Mouse (Mus musculus) brain, embryonic 18.5 days (tissue): ENCODE measurements around the gene Msantd3.

ENCODE experiments used
- DNase-seq: peaks from one replicate; pipeline ENCODE4 v3.0.0-alpha.2; 2012; ENCODE audit warnings: low read depth, low spot score

Gene Msantd3

DNA sequence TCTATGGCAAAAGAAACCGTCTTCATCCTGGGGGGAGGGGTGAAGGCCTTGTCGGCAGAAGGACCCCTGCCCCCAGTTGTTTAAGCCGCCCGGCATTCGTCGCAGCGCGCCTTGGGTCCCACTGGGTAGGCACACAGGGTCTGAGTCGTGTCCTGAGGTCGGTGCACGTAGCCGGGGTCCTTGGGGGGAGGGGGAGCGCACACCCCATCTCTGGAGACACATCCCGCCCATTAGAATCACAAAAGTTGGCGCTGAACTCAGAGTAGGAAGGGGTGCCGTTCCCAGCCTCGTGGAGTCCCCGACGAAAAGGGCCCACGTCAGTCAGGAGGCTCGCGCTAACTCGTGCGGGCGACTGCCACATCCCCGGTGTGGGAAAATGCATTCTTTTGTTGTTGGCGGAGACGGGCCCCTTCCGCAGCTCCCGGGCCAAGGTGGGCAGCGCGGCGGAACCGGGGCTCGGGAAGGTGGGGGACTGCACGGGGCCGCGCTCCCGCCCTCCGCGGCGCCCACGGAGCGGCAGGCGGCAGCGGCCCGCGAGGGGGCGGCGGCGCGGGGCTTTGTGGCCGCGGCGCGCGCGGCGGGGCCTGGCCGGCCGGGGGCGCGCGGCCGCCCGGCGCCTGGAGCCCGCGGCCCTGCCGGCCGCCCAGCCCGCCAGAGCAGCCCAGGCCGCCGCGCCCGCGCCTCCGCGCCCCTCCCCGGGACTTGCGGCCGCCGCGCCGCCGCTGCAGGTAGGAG, at the start of gene Msantd3:
Gene Msantd3, plus strand, starts transcription at position 95 of the 735 bp plus-strand sequence.
- DNase-seq: no peak

DNA sequence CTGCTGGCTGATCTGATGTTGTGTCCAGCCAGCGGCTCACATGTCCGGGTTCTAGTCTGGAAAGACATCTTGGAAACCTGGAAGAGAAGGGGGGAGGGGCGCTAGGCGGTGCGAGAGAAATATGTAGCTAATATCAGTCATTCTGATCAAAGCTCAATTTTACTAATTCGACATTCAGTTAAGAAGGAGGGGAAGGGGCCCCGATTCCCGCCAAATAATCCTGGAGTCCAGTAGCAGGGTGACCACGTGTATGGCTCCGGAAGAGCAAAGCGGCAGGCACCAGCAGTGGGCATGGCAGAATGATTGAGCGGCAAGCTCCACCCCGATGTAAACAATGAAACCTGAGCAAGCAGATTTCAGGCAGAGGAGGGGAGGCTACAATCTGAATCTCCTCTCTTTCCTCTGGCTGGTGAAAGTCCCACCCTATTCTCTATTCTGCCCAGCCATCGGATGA, 48.4 kb upstream of the Msantd3 start:
- DNase-seq: no peak

DNA sequence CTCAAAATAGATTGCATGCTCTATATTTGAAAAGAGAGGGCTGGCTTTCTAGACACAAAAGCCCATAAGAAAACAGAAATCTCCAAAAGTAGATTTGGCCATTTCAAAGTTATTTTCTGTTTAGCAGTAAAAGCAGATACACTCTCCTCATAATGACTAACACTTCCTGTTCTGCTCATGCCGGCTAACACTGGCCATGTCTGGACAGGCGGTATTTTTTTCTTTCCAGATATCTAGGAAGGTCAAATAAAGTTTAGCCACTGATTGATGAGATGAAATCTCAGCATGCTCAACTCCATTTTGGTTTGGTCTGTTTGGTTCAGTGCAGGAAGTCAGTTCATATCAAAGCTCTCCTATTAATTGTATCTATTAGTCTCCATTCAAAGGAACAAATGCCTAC, 47.2 kb upstream of the Msantd3 start:
- no peak for DNase-seq

DNA sequence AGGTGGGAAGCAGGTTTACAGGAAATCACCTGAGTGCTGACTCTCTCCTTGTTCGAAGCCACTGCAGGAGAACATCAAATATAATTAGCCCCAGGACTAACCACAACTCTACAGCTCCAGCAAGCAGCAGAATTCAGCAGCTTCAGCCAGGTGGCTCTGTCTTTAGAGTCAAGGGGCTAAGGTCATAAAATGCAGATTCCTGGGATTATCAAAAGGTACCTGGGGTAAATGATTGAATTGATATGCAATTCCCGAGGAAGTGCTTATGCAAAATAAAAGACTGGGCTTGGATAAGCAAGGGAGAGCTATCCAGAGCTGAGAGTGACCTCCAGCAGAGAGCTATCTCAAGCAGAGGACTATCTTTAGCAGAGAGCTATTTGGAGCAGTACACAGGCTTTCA, 28.9 kb upstream of the Msantd3 start:
- no peak for DNase-seq

DNA sequence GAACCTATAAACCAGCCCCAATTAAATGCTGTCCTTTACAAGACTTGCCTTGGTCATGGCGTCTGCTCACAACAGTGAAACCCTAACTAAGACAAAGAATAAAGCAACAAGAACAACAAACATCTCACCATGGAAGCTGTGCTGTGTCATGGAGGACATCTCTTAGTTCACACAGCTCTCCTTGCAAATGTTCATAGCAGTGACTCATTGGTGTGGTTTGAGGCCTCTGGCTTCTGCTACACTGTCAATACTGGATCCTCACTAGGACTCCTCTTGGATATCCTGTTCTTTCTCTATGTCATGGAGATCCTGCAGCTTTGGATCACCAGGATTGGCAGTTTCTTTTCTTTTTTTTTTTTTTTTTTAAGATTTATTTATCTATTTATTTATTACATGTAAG, 10.2 kb upstream of the Msantd3 start:
- DNase-seq: no peak

- DNase-seq: no peak
These were observed 7.7 kb upstream of the Msantd3 start for GRCm38 (mm10) chr4:48531804-48532601.

- DNase-seq: no peak
These were observed 3.5 kb upstream of the Msantd3 start for GRCm38 (mm10) chr4:48536275-48536674.

- no peak for DNase-seq
These were observed 2.7 kb upstream of the Msantd3 start for GRCm38 (mm10) chr4:48537024-48537423.

GRCm38 (mm10) chr4:48538581-48538980, 1.2 kb upstream of the Msantd3 start:
- DNase-seq: no peak

DNA sequence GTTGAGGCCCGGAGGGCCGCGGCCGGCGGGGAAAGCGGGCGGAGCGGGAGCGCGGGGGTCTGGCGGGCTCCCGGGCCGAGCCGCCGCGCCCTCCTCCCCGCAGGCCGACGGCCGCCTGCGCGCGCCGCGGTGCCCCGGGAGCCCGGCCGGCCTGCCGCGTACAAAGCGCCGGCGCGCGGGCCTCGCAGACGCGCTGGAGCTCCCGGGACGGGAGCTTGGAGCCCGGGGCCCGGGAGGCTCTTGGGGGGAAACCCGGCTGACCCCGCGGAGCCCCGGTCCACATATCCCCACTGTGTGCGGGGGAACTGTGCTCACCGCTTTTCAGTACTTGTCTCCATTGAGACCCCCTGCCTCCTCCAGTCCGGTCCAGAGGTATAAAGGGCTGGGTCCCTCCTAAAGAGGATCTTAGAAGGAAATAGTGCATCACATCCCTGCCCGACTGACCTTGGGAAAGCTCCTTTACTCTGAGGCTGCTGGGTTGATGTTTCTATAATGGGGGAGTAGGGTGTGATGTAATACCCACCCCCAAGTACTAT, 909 bp downstream of the Msantd3 start:
- DNase-seq: no peak

- DNase-seq: no peak
These were observed 2.0 kb downstream of the Msantd3 start for GRCm38 (mm10) chr4:48541526-48542250.

DNA sequence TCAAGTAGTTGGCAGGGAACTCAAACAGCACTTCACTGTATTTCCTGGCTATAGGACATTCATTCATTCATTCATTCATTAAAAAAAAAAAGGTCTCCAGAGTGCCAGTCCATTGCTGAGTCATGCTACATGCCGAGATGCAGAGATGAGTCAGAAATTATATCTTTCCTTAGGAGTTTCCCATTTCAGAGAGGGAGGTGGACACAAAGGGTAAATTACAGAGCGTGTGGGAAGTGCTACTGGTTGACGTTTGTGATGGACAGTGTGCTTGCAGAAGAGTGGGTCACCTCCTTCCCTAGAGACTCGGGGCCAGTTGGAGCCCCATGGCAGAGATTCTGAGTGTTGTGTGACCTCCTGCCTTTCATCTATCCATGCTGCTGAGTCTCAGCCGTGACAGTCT, 2.6 kb downstream of the Msantd3 start:
- DNase-seq: no peak

DNA sequence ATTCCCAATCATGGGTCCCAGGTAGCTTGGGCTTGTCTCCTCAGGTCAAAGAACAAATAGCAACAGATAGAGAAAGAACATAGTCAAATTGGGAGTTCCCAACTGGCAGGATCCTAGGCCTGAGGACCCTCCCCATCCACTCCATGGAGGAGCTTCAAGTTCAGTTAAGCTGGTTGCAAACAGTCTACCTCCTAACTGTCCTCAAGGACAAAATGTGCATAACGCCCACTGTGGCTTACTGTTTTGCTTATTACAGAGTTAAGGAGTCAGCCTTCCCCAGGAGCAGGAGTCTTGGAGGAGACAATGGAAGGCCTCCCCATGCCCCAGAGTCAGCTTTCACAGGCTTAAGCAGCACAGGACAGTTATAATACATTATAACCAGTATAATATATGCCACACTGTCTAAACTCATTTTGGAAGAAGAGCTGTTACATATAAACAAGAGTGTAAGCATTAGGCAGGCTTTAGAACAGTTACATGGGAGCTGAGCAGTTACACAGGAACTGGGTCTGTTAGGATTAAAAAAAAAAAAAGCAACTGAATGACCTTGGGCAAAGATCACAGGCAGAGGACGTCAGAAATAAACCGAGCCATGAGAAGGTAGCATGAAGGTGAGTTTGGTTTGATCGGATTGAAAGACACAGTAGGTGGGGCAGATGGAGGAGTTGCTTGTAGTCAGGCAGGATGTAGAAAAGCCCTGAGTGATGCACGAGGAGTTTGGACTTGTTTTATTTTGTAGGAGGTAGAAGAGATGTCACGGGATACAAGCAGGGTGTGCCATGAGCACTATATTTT, 3.5 kb downstream of the Msantd3 start:
- no peak for DNase-seq

DNA sequence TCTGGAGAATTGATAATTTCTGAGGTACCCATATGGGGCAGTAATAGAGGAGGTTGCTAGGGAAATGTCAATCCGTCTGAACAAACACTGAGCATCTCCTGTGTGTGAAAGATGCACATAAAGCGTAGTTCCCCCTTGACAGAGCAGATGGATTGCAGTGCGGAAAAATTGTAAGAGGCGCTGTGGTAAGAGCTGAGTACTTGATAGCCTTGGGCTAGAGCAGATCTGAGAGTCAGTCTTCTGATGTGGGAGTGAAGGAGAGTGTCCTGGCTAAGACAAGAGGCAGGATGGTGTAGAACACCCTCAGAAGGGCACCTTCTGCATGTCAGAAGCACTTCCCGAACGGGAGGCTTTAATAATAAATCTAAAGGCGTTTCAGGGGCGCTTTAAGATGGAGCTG, 4.4 kb downstream of the Msantd3 start:
- no peak for DNase-seq

DNA sequence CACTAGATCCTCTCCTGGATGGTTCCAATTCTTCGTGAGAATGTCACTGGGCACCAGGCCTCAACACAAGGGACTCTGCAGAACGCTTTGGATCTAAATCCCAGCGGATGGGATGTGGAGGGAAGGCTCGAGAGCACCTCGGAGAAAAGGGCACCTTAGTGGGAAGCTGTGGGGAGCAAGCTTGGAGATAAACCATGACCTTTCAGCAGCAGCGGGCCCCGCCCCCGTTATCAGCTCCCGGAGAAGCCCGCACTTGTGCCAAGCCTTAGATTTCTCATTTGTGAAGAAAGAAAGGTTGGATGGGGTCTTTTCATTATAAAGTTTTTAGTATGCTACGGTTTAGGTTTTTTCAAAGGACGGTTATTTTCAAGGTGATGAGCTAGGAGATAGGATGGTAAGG, 6.2 kb downstream of the Msantd3 start:
- no peak for DNase-seq

DNA sequence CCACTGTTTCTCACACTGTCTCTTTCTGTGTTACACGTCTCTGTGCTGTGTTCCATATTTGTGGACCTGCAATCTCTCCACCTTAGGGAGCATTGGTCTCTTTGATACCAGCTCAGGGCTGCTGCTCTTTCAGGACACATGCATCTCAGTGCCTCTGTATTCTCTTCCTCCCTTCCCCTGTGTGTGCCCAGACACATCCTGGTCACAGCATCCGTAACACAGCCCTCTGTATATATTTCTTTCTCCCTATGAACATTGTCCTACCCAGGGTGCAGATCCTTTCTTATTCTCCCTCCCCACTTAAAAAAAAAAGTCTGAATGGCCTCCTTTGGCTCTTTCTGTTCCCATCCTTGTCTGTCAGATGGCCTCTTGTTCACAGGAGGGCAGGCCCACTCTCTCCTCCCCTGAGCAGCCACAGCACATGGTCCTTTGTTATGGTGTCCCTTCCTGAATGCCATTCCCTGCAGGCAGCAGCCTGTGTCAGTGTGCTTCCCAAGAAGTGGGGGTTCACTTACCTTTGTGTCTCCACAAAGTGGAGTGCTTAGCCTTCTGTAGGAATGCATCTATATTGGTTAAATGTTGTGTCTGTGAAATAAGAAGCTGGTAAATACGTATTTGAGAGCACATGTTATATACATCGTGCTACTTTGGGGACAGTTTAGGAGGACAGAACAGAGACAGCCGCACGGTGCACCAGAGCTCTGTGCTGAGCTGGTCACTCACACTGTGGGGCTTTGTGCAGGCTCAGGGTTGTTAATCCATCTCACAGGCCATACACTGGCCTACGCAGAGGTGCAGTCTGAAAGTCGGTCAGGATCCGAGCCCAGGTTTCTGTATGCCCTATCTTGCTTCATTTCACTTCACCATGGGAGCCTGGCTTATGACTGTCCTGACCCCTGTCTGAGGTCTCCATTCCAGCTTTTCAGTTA, 7.1 kb downstream of the Msantd3 start:
- DNase-seq: no peak

DNA sequence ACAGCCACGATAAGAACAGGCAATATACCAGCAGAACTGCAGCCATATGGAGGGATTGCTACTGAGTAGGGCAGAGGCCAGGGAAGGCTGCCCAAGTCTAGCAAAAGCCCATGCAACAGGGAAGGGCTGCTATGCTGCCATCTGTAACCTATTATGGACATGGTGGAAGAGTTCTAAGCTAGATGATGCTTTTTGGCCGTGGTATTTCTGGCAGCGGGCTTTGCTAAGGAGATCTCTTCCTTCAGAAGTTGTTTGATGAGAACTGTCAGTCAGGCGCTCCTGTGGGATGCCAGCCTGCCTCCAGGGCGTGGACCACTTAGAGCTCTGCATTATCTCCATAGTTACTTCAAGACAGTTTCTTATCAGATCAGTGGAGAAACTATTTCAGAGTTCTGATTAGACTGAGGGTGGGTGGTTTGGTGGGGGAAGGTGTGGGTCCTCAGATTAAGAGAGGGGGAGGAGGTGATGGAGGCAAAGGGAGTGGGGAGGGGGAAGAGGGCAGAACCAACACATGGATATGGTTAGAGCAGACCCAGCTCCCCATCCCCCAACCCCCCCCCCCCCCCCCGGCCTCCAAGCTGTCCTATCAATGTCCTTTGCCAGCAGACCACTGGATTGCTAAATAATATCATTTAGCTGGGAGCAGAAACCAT, 8.8 kb downstream of the Msantd3 start:
- no peak for DNase-seq

DNA sequence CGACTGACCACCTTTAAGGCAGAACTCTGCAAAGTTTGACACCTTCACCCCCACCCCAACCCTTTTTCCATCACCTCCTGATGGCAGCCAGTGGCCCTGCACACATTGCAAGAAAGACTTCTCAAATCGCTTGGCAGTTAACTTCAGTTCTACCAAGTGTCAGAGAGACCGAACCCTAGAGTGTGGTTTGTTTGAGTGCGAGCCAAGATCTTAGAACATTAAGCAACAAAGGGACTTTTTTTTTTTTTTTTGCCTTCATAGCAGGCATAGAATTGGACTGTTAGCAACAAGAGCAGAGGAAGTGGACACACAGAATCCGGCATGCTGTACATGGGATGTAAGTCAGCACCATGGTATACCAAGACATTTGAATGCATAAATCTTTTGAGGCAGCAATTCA, 9.9 kb downstream of the Msantd3 start:
- no peak for DNase-seq

GRCm38 (mm10) chr4:48552486-48553064, 12.8 kb downstream of the Msantd3 start:
- no peak for DNase-seq
